Mouse (Mus musculus): ENCODE data around the gene Ncapd3. TPM values are rescaled to one million over a fixed set of nuclear protein-coding genes. Genes with fewer than 3 reads are reported as not detected.

Ncapd3 gene
- polyA plus RNA-seq, 1 experiment from 2014 or later = 33.2 TPM

DNA sequence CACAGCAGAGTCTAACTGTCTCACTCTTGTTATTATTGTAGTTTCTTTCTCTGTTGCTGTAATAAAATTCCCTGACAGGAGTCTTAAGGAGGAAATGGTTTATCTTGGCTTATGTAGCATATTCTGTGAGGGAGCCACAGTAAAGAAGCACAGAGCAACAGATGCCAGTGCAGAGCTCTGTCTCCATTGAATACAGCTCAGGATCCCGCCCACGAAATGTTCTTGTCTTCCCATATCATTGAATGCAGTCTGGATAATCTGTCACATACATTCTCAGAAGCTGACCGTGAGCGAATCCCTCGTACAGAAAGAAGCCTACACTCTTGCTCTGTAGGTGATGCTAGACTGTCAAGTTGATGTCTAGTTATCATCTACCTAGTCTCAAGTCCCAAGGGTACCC, 28.4 kb downstream of the Ncapd3 start:
- Histone ChIP-seq H3K4me3 (no peak overlapping the region), H3K4me1 (no peaks in the 10 kb centered on the region), H3K36me3 (peaks cover 88% of the 10 kb centered on the region), H3K9me3 (no peaks in the 10 kb centered on the region), H3K4me2 (no peak overlapping the region), H3K9ac (no peak overlapping the region), H3K27ac (no peak overlapping the region), H3K27me3 (no peaks in the 10 kb centered on the region)
- WGBS = 94% methylated on average over 5 of the region's 5 CpGs
- ATAC-seq (ENCODE audit: borderline replicate concordance, extremely low read depth, low FRiP score, low TSS enrichment) = no peak

DNA sequence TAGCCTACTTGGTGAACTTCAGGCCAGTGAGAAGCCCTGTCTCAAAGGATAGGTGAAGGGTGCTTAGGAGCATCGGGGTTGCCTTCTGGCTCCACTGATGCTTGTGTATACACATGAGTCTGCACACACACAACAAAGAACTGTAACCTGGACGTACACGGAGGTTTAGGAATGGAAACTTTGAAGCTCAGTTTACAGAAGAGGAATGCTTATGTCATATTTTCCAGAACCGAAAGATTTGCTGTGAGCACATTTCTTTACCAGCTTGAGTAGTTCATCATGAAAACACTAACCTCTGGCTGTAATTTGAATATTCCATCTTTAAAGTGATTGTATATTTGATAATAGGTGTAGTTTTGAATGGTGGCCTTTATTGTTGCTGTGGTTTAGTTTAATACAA, 40.9 kb downstream of the Ncapd3 start:
- H3K4me3 ChIP-seq = no peak overlapping the region
- H3K27me3 ChIP-seq = no peaks in the 10 kb centered on the region
- 87% methylated on average over 4 of the region's 4 CpGs for WGBS
- H3K9me3 ChIP-seq = no peaks in the 10 kb centered on the region
- peaks cover 82% of the 10 kb centered on the region for H3K36me3 ChIP-seq
- no peak overlapping the region for H3K4me2 ChIP-seq
- no peaks in the 10 kb centered on the region for H3K4me1 ChIP-seq
- H3K9ac ChIP-seq = no peak overlapping the region
- no peak overlapping the region for H3K27ac ChIP-seq
- ATAC-seq (ENCODE audit: borderline replicate concordance, extremely low read depth, low FRiP score, low TSS enrichment) = no peak

DNA sequence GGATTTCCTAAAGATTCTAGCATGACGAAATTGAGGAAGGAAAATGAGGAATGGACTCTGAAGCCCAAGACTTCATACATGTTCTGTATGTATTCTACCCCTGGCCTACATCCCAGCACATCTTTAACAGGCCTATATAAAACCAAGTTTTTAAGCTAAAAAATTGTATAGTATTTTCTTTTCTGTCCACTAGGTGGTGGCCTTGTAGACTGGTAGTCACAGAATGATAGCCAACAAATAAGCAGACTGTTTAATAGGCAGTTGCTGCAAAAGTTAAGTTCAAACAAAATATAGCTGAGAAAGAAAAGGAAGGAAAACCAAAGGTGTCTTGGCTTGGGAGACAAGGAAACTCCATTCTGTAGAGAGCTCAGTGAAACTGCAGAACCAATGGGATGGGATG, 44.7 kb downstream of the Ncapd3 start:
- Histone ChIP-seq H3K9me3 (no peaks in the 10 kb centered on the region), H3K36me3 (peaks cover 78% of the 10 kb centered on the region), H3K4me1 (no peaks in the 10 kb centered on the region), H3K4me3 (no peak overlapping the region), H3K27ac (no peak overlapping the region), H3K27me3 (no peaks in the 10 kb centered on the region), H3K4me2 (no peak overlapping the region), H3K9ac (no peak overlapping the region)
- WGBS = 74% methylated on average over 1 of the region's 1 CpGs
- no peak for ATAC-seq (ENCODE audit: borderline replicate concordance, extremely low read depth, low FRiP score, low TSS enrichment)

DNA sequence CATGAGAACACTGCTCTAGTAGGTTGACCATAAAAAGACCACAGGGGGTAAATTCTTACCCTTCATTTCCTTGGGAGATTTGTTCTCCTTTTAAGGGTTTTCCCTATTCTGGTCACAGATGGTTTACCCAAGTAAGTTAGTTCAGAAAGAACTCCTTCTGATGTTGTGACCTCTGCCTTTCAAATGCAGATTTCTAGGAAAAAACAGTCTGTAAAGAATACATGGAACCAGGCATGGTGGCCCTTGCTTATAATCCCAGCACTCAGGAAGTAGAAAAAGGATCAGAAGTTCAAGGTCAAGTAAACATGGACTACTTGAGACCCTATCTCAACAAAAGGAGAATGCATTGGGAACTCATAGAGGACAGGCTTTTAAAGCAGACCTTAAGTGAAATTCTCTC, 45.8 kb downstream of the Ncapd3 start:
- Histone ChIP-seq H3K27ac (no peak overlapping the region), H3K4me3 (no peak overlapping the region), H3K9ac (no peak overlapping the region), H3K4me1 (no peaks in the 10 kb centered on the region), H3K4me2 (no peak overlapping the region), H3K36me3 (peaks cover 77% of the 10 kb centered on the region), H3K27me3 (no peaks in the 10 kb centered on the region), H3K9me3 (no peaks in the 10 kb centered on the region)
- ATAC-seq (ENCODE audit: borderline replicate concordance, extremely low read depth, low FRiP score, low TSS enrichment) = no peak

DNA sequence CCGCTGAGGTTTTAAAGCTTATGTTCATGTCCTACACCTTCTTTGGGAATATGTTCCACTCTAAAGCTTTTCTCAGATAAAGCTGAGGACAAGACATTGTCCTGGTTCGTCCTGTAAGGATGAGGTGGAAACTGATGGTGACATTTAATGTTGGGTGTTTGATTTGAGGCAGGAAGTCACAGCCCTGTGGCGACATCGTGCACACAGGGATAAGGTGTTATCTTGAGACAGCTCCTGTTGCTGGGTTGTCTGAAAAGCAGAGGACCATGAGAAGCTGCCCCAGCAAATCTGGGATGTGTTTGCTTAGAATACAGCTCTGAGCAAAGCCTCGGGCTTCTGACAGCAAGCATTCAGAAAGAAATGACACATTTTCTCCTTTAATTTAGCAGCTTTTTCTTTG, 56.3 kb downstream of the Ncapd3 start:
- H3K4me2 ChIP-seq = no peak overlapping the region
- no peaks in the 10 kb centered on the region for H3K4me1 ChIP-seq
- 84% methylated on average over 5 of the region's 5 CpGs for WGBS
- no peak overlapping the region for H3K9ac ChIP-seq
- no peaks in the 10 kb centered on the region for H3K9me3 ChIP-seq
- no peak overlapping the region for H3K27ac ChIP-seq
- H3K4me3 ChIP-seq = no peak overlapping the region
- H3K36me3 ChIP-seq = peaks cover 77% of the 10 kb centered on the region
- H3K27me3 ChIP-seq = no peaks in the 10 kb centered on the region
- ATAC-seq (ENCODE audit: borderline replicate concordance, extremely low read depth, low FRiP score, low TSS enrichment) = no peak

DNA sequence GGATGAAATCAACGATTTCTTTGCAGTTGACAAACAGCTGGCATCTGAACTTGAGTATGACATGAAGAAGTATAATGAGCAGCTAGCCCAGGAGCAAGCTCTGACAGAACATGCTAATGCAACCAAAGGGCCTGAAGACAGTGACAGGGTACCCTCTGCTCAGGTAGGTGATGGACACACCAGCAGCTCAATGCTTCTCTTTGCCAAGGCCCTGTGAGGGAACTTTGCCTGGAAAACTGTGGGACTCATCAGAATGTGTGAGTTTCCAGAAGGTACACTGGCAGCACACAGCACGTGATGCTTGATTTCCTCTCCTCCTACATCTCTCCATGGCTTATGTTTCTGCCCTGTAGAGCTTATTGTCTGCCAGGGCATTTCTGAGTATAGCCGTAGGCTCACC, 57.4 kb downstream of the Ncapd3 start:
- no peaks in the 10 kb centered on the region for H3K27me3 ChIP-seq
- no peak overlapping the region for H3K4me2 ChIP-seq
- 88% methylated on average over 3 of the region's 3 CpGs for WGBS
- H3K9ac ChIP-seq = no peak overlapping the region
- ATAC-seq (ENCODE audit: borderline replicate concordance, extremely low read depth, low FRiP score, low TSS enrichment) = no peak
- H3K9me3 ChIP-seq = no peaks in the 10 kb centered on the region
- H3K4me3 ChIP-seq = no peak overlapping the region
- H3K27ac ChIP-seq = no peak overlapping the region
- no peaks in the 10 kb centered on the region for H3K4me1 ChIP-seq
- H3K36me3 ChIP-seq = peaks cover 89% of the 10 kb centered on the region

DNA sequence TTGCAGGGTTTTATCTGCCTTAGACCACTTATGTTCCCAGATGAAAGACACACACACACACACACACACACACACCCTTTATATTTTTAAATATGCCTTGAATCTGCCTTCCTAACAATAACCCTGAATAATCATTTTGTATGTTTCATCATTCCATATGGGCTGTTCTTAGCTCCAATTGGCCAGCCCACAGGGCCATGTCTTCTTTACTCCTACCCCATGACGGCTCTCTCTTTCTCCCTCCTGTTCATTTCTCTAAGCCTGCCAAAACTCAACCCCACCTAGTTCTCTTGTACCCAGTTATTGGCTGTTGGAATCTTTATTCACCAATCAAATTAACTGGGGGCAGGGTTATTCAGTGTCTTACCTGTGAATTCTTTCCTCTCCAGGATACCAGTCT, 60.2 kb downstream of the Ncapd3 start:
- ATAC-seq (ENCODE audit: borderline replicate concordance, extremely low read depth, low FRiP score, low TSS enrichment) = no peak
- peaks cover 89% of the 10 kb centered on the region for H3K36me3 ChIP-seq
- 82% methylated on average over 1 of the region's 1 CpGs for WGBS
- H3K9me3 ChIP-seq = no peaks in the 10 kb centered on the region
- no peaks in the 10 kb centered on the region for H3K4me1 ChIP-seq
- no peak overlapping the region for H3K9ac ChIP-seq
- H3K27me3 ChIP-seq = no peaks in the 10 kb centered on the region
- no peak overlapping the region for H3K27ac ChIP-seq
- H3K4me2 ChIP-seq = no peak overlapping the region
- no peak overlapping the region for H3K4me3 ChIP-seq

DNA sequence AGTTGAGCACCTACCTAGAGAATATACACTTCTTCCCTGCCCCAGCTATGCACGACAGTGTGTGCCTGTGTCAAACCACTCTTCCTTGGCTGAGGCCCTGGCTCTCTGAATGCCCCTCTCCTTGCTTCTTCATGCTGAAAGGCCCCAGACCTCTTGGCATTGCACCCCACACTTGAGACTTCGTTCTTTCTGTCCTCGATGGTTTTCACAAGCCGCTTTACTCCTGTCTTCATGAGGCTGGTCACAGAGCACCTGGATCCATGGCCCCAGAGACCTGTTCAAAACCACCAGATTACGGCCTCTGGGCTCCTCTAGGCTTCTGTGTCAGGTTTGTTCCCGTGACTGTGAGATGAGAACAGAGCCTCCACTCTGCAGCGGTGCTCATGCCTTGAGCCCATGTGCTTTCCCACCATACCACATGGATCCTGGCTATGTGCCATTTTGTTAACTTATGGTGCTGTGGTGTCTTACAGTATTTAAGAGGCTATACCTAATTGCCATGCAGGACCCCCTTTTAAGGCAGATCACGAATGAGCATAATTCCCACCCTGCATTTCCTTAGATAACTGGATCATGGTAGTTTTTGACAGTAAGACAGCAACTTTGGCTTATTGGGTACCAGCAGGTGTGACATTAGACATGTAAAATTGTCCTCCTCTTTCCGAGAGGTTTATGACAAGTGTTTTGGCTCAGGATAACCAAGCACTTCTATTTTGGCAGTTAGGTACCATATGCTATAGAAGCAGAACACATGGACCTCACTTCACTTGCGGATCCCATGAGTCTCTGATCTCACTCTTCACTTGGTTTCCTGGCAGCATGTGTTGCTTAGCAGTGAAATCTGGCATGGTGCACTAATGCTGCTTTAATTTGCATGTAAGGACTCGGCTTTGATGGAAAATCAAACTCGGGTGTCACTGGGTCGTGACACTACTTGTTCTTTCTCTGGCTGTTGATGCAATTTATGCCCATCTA, 61.1 kb downstream of the Ncapd3 start:
- ATAC-seq (ENCODE audit: borderline replicate concordance, extremely low read depth, low FRiP score, low TSS enrichment) = no peak
- Histone ChIP-seq H3K9ac (no peak overlapping the region), H3K4me3 (no peak overlapping the region), H3K27ac (no peak overlapping the region), H3K9me3 (no peaks in the 10 kb centered on the region), H3K4me2 (no peak overlapping the region), H3K4me1 (no peaks in the 10 kb centered on the region), H3K36me3 (peaks cover 87% of the 10 kb centered on the region), H3K27me3 (no peaks in the 10 kb centered on the region)
- 90% methylated on average over 13 of the region's 13 CpGs for WGBS

DNA sequence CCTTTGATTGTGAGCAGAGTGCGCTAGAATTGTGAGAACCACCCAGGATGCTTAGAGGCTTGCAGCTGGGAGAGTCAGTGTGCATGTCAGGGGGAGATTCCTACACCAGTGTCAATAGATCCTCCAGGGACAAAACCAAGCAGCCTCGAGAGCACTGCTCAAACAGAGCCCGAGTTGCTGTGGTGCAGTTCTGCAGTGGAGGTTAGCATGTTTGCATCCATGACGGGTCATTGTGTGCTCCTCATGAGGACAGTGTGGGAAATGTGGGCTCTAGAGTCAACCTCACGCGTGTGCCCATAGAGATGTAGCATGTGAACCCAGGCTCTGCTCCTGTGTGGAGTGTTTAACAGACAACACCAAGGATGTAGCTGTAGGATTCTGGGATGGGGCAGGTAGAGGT, 62.9 kb downstream of the Ncapd3 start:
- Histone ChIP-seq H3K27ac (no peak overlapping the region), H3K9ac (no peak overlapping the region), H3K4me1 (no peaks in the 10 kb centered on the region), H3K27me3 (no peaks in the 10 kb centered on the region), H3K36me3 (peaks cover 81% of the 10 kb centered on the region), H3K4me3 (no peak overlapping the region), H3K4me2 (no peak overlapping the region), H3K9me3 (no peaks in the 10 kb centered on the region)
- ATAC-seq (ENCODE audit: borderline replicate concordance, extremely low read depth, low FRiP score, low TSS enrichment) = no peak
- WGBS = 88% methylated on average over 6 of the region's 6 CpGs

DNA sequence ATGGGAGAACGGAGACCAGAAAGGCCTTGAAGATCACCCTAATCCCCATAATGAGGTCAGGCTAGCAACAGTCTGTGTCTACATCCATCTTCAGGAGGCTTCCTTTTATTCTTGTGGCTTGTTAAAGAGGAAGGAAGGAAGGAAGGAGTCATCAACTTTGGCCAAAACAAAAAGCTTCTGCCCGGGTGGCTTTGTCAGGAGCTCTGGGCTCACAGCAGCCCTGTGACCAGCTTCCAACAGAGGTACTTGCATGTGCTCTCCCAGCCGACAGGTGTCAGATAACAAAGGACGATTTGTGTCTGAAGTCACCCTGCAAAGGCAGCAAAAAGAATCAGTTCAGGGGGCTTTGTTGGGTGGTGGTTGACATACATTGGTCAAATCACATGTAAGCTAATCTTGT, 68.1 kb downstream of the Ncapd3 start:
- H3K4me1 ChIP-seq = no peaks in the 10 kb centered on the region
- H3K27ac ChIP-seq = 0 out of 2 replicates have a peak overlapping the region, but pooled peaks have one; percentile 8
- H3K4me3 ChIP-seq = no peak overlapping the region
- peaks cover 62% of the 10 kb centered on the region for H3K36me3 ChIP-seq
- no peak overlapping the region for H3K4me2 ChIP-seq
- H3K27me3 ChIP-seq = no peaks in the 10 kb centered on the region
- no peak overlapping the region for H3K9ac ChIP-seq
- whole genome bisulfite sequencing = 45% methylated on average over 4 of the region's 4 CpGs
- no peaks in the 10 kb centered on the region for H3K9me3 ChIP-seq
- 0 out of 2 replicates have a peak, but pooled peaks have one; percentile 31 for ATAC-seq (ENCODE audit: borderline replicate concordance, extremely low read depth, low FRiP score, low TSS enrichment)

DNA sequence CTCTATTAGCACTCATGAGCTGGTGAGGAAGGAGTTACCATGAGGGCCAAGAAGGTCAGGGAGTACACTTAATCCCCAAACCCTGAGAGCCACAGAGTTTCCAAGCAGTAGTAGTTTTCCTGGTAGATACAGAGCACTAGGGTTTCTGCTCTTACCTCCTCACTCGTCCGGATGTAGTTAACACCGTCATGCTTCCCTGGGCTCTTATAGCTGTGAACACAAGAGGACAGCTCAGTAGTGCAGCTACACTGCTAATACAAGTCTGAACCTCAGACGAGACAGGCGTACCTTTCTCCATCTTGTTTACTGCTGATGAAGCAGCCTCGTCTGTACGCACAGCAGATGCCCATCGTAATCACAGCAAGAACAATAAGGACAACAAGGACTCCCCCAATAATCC, 68.6 kb downstream of the Ncapd3 start:
- no peak for ATAC-seq (ENCODE audit: borderline replicate concordance, extremely low read depth, low FRiP score, low TSS enrichment)
- no peak overlapping the region for H3K4me2 ChIP-seq
- 85% methylated on average over 8 of the region's 8 CpGs for whole genome bisulfite sequencing
- H3K4me3 ChIP-seq = no peak overlapping the region
- no peaks in the 10 kb centered on the region for H3K27me3 ChIP-seq
- H3K9me3 ChIP-seq = no peaks in the 10 kb centered on the region
- H3K36me3 ChIP-seq = peaks cover 60% of the 10 kb centered on the region
- no peak overlapping the region for H3K27ac ChIP-seq
- no peak overlapping the region for H3K9ac ChIP-seq
- no peaks in the 10 kb centered on the region for H3K4me1 ChIP-seq

DNA sequence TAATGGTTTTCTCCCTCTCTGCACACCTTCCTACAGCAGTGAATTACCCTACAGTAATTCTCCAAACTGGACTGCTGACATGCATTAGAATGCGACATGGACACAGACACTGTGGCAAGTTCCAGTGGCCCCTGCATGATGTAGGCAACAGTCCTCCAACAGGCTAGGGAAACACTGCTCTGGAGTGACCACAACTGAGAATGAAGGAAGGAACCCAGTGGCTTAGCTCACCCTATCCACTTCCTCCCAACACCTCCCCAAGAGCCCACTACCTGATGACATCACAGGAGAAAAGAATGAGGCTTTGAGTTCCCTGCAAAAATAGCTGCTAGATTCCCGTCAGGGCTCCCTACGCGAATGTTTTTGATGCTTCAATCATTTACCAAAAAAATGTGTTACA, 69.5 kb downstream of the Ncapd3 start:
- Histone ChIP-seq H3K4me2 (no peak overlapping the region), H3K4me1 (no peaks in the 10 kb centered on the region), H3K27me3 (no peaks in the 10 kb centered on the region), H3K9ac (no peak overlapping the region), H3K9me3 (no peaks in the 10 kb centered on the region), H3K4me3 (no peak overlapping the region), H3K27ac (no peak overlapping the region), H3K36me3 (peaks cover 53% of the 10 kb centered on the region)
- no peak for ATAC-seq (ENCODE audit: borderline replicate concordance, extremely low read depth, low FRiP score, low TSS enrichment)
- 86% methylated on average over 4 of the region's 4 CpGs for WGBS

All from lung, embryonic 15.5 days (tissue).